Mouse (Mus musculus) embryonic facial prominence, embryonic 13.5 days (tissue): ENCODE data around the gene Cep152. TPM values are rescaled to one million over a fixed set of nuclear protein-coding genes. Genes with fewer than 3 reads are reported as not detected.

ENCODE experiments used
- ATAC-seq: fragments of 200-750 bp; cut with Nextera tagmentation; 2 replicates; pipeline ENCODE4 v1.8.0; 2017; ENCODE audit warnings: low read depth; ENCODE audit not compliant: insufficient number of reproducible peaks, insufficient read depth, low FRiP score, low TSS enrichment
- H3K27ac ChIP-seq: fragments of 300-500 bp; sonication (generic); 2 replicates; pipeline ENCODE4 v1.5.1; 2015; ENCODE audit warnings: moderate library complexity, mild to moderate bottlenecking, inconsistent platforms
- H3K27me3 ChIP-seq: fragments of 300-500 bp; sonication (generic); 2 replicates; pipeline ENCODE4 v1.6.1; 2015; ENCODE audit warnings: mild to moderate bottlenecking, inconsistent platforms
- H3K36me3 ChIP-seq: fragments of 300-500 bp; sonication (generic); 2 replicates; pipeline ENCODE4 v1.6.1; 2015; ENCODE audit warnings: mild to moderate bottlenecking, inconsistent platforms
- H3K4me1 ChIP-seq: fragments of 300-500 bp; sonication (generic); 2 replicates; pipeline ENCODE4 v1.6.1; 2015; ENCODE audit warnings: inconsistent platforms
- H3K4me2 ChIP-seq: fragments of 300-500 bp; sonication (generic); 2 replicates; pipeline ENCODE4 v1.6.1; 2015; ENCODE audit warnings: moderate library complexity, mild to moderate bottlenecking, inconsistent platforms
- H3K4me3 ChIP-seq: fragments of 300-500 bp; sonication (generic); 2 replicates; pipeline ENCODE4 v1.5.1; 2015; ENCODE audit warnings: mild to moderate bottlenecking, inconsistent platforms
- H3K9ac ChIP-seq: fragments of 300-500 bp; sonication (generic); 2 replicates; pipeline ENCODE4 v1.6.1; 2015; ENCODE audit warnings: mild to moderate bottlenecking, inconsistent platforms
- H3K9me3 ChIP-seq: fragments of 300-500 bp; sonication (generic); 2 replicates; pipeline ENCODE4 v1.6.1; 2016; ENCODE audit warnings: inconsistent platforms
- WGBS: fragments of 180-500 bp; shearing (Covaris S2); methylation state at CpG from one replicate; pipeline ENCODE4 v1.1.7; 2015; ENCODE audit warnings: mixed read lengths; 5-methylcytosine and 5-hydroxymethylcytosine counted together
- polyA plus RNA-seq: library from polyadenylated mRNA; unstranded; fragments of >200 nt; fragmentation: Nextera tagmentation; extraction: Ambion mirVana; gene quantifications from 2 replicates; pipeline ENCODE4 v1.2.1, GENCODE M21; 2015

Gene Cep152
- polyA plus RNA-seq, 1 experiment from 2014 or later, result 6.7 TPM

- no peaks in the 10 kb centered on the region for H3K27me3 ChIP-seq
- no peak overlapping the region for H3K4me2 ChIP-seq
- peaks cover 59% of the 10 kb centered on the region for H3K36me3 ChIP-seq
- WGBS, result 91% methylated on average over 12 of the region's 12 CpGs
- ATAC-seq, result no peak
- no peak overlapping the region for H3K27ac ChIP-seq
- peaks cover 9% of the 10 kb centered on the region; the same call in 1 of the 2 replicates for H3K4me1 ChIP-seq
- no peak overlapping the region for H3K9ac ChIP-seq
- H3K4me3 ChIP-seq, result no peak overlapping the region
- H3K9me3 ChIP-seq, result no peaks in the 10 kb centered on the region
Measured at GRCm38 (mm10) chr2:125594786-125595185, 30.1 kb downstream of the Cep152 start.

GRCm38 (mm10) chr2:125594072-125594471 is 30.8 kb downstream of the Cep152 start:
- Histone ChIP-seq H3K4me2 (no peak overlapping the region), H3K4me1 (peaks cover 9% of the 10 kb centered on the region; the same call in 1 of the 2 replicates), H3K9ac (no peak overlapping the region), H3K9me3 (no peaks in the 10 kb centered on the region), H3K36me3 (peaks cover 59% of the 10 kb centered on the region), H3K27me3 (no peaks in the 10 kb centered on the region), H3K4me3 (no peak overlapping the region), H3K27ac (no peak overlapping the region)
- no peak for ATAC-seq
- WGBS, result 76% methylated on average over 6 of the region's 6 CpGs

- Histone ChIP-seq H3K36me3 (peaks cover 70% of the 10 kb centered on the region), H3K4me3 (no peak overlapping the region), H3K4me2 (no peak overlapping the region), H3K9ac (no peak overlapping the region), H3K27me3 (no peaks in the 10 kb centered on the region), H3K9me3 (no peaks in the 10 kb centered on the region), H3K4me1 (peaks cover 9% of the 10 kb centered on the region; the same call in 1 of the 2 replicates), H3K27ac (no peak overlapping the region)
- no peak for ATAC-seq
- 94% methylated on average over 4 of the region's 4 CpGs for WGBS
Measured at GRCm38 (mm10) chr2:125591895-125592294, 33.0 kb downstream of the Cep152 start.

- H3K4me3 ChIP-seq, result no peak overlapping the region
- WGBS, result 91% methylated on average over 12 of the region's 12 CpGs
- H3K9ac ChIP-seq, result no peak overlapping the region
- no peak for ATAC-seq
- peaks cover 9% of the 10 kb centered on the region; the same call in 1 of the 2 replicates for H3K4me1 ChIP-seq
- H3K27me3 ChIP-seq, result no peaks in the 10 kb centered on the region
- H3K4me2 ChIP-seq, result no peak overlapping the region
- H3K9me3 ChIP-seq, result no peaks in the 10 kb centered on the region
- H3K27ac ChIP-seq, result no peak overlapping the region
- H3K36me3 ChIP-seq, result peaks cover 75% of the 10 kb centered on the region
Measured at GRCm38 (mm10) chr2:125589287-125589686, 35.6 kb downstream of the Cep152 start.

- Histone ChIP-seq H3K4me3 (no peak overlapping the region), H3K4me2 (no peak overlapping the region), H3K36me3 (peaks cover 75% of the 10 kb centered on the region), H3K9me3 (no peaks in the 10 kb centered on the region), H3K9ac (no peak overlapping the region), H3K27ac (no peak overlapping the region), H3K27me3 (no peaks in the 10 kb centered on the region), H3K4me1 (no peaks in the 10 kb centered on the region)
- WGBS, result 87% methylated on average over 5 of the region's 5 CpGs
- no peak for ATAC-seq
Measured at GRCm38 (mm10) chr2:125581081-125581480, 43.8 kb downstream of the Cep152 start.

- WGBS, result 70% methylated on average over 4 of the region's 4 CpGs
- H3K9me3 ChIP-seq, result no peaks in the 10 kb centered on the region
- H3K4me2 ChIP-seq, result no peak overlapping the region
- H3K9ac ChIP-seq, result no peak overlapping the region
- H3K4me3 ChIP-seq, result no peak overlapping the region
- no peak overlapping the region for H3K27ac ChIP-seq
- no peak for ATAC-seq
- H3K36me3 ChIP-seq, result peaks cover 77% of the 10 kb centered on the region
- H3K27me3 ChIP-seq, result no peaks in the 10 kb centered on the region
- H3K4me1 ChIP-seq, result no peaks in the 10 kb centered on the region
Measured at GRCm38 (mm10) chr2:125577670-125578069, 47.2 kb downstream of the Cep152 start.

GRCm38 (mm10) chr2:125576498-125576897 is 48.4 kb downstream of the Cep152 start:
- H3K36me3 ChIP-seq, result peaks cover 75% of the 10 kb centered on the region
- H3K4me2 ChIP-seq, result no peak overlapping the region
- no peaks in the 10 kb centered on the region for H3K9me3 ChIP-seq
- no peaks in the 10 kb centered on the region for H3K27me3 ChIP-seq
- ATAC-seq, result no peak
- no peak overlapping the region for H3K27ac ChIP-seq
- no peak overlapping the region for H3K4me3 ChIP-seq
- no peak overlapping the region for H3K9ac ChIP-seq
- no peaks in the 10 kb centered on the region for H3K4me1 ChIP-seq
- 89% methylated on average over 8 of the region's 8 CpGs for WGBS

GRCm38 (mm10) chr2:125575766-125576165 is 49.1 kb downstream of the Cep152 start:
- no peak for ATAC-seq
- Histone ChIP-seq H3K4me2 (no peak overlapping the region), H3K4me1 (no peaks in the 10 kb centered on the region), H3K4me3 (no peak overlapping the region), H3K27ac (no peak overlapping the region), H3K36me3 (peaks cover 74% of the 10 kb centered on the region), H3K9ac (no peak overlapping the region), H3K27me3 (no peaks in the 10 kb centered on the region), H3K9me3 (no peaks in the 10 kb centered on the region)
- WGBS, result 87% methylated on average over 3 of the region's 3 CpGs

- Histone ChIP-seq H3K27me3 (no peaks in the 10 kb centered on the region), H3K4me1 (peaks cover 15% of the 10 kb centered on the region), H3K9ac (no peak overlapping the region), H3K9me3 (no peaks in the 10 kb centered on the region), H3K4me2 (no peak overlapping the region), H3K36me3 (peaks cover 43% of the 10 kb centered on the region), H3K4me3 (no peak overlapping the region), H3K27ac (no peak overlapping the region)
- 92% methylated on average over 11 of the region's 11 CpGs for WGBS
- no peak for ATAC-seq
Measured at GRCm38 (mm10) chr2:125563884-125564283, 61.0 kb downstream of the Cep152 start.

GRCm38 (mm10) chr2:125562407-125562806 is 62.5 kb downstream of the Cep152 start:
- Histone ChIP-seq H3K27me3 (no peaks in the 10 kb centered on the region), H3K4me2 (no peak overlapping the region), H3K9me3 (no peaks in the 10 kb centered on the region), H3K27ac (no peak overlapping the region), H3K9ac (no peak overlapping the region), H3K4me3 (no peak overlapping the region), H3K36me3 (peaks cover 28% of the 10 kb centered on the region), H3K4me1 (peaks cover 20% of the 10 kb centered on the region)
- 92% methylated on average over 8 of the region's 8 CpGs for WGBS
- ATAC-seq, result no peak

- no peak for ATAC-seq
Measured at GRCm38 (mm10) chr2:125560037-125560436, 64.9 kb downstream of the Cep152 start.

GRCm38 (mm10) chr2:125558634-125559589 is 66.0 kb downstream of the Cep152 start:
- 47% methylated on average over 19 of the region's 19 CpGs for WGBS
- no peak overlapping the region for H3K4me3 ChIP-seq
- no peak for ATAC-seq
- H3K9me3 ChIP-seq, result no peaks in the 10 kb centered on the region
- no peaks in the 10 kb centered on the region for H3K27me3 ChIP-seq
- H3K36me3 ChIP-seq, result peaks cover 6% of the 10 kb centered on the region
- peaks cover 20% of the 10 kb centered on the region for H3K4me1 ChIP-seq
- no peak overlapping the region for H3K9ac ChIP-seq
- H3K27ac ChIP-seq, result peak overlapping the region; percentile 69
- no peak overlapping the region for H3K4me2 ChIP-seq

More at GRCm38 (mm10) chr2:125560037-125560436, 64.9 kb downstream of the Cep152 start:
- 84% methylated on average over 6 of the region's 6 CpGs for WGBS
- Histone ChIP-seq H3K4me1 (peaks cover 20% of the 10 kb centered on the region), H3K27ac (no peak overlapping the region), H3K4me2 (no peak overlapping the region), H3K9me3 (no peaks in the 10 kb centered on the region), H3K36me3 (peaks cover 9% of the 10 kb centered on the region), H3K4me3 (no peak overlapping the region), H3K27me3 (no peaks in the 10 kb centered on the region), H3K9ac (no peak overlapping the region)
